Mouse (Mus musculus): Measurements from ENCODE around the gene Erc1. TPM values are rescaled to one million over a fixed set of nuclear protein-coding genes. Genes with fewer than 3 reads are reported as not detected.

Erc1 gene
- polyA plus RNA-seq, 1 experiment from 2014 or later: 20.0 TPM

- 81% methylated on average over 4 of the region's 4 CpGs for WGBS
- peaks cover 8% of the 10 kb centered on the region for H3K36me3 ChIP-seq (ENCODE audit: control insufficient read depth, insufficient read depth, low read length)
- H3K27ac ChIP-seq (replicated peaks in 1 of 2; ENCODE audit: control insufficient read depth in 1 of 2, insufficient read depth in 1 of 2, low read depth in 2 of 2, low read length in 2 of 2): no peak overlapping the region
- H3K9me3 ChIP-seq (ENCODE audit: control insufficient read depth, low read length): no peaks in the 10 kb centered on the region
- H3K27me3 ChIP-seq (ENCODE audit: control insufficient read depth, insufficient read depth, low read length): no peaks in the 10 kb centered on the region
- no peak overlapping the region for H3K9ac ChIP-seq (ENCODE audit: low read length)
- H3K4me1 ChIP-seq (ENCODE audit: control insufficient read depth in 2 of 2, insufficient read depth in 2 of 2, low read length in 2 of 2): peaks cover 2 to 6% of the 10 kb centered on the region in 2 experiments; a peak in 2 of 4 replicates
- H3K4me2 ChIP-seq (ENCODE audit: low read length): no peak overlapping the region
- no peak overlapping the region for H3K4me3 ChIP-seq (ENCODE audit: control insufficient read depth in 1 of 2, insufficient read depth in 1 of 2, low read depth in 1 of 2, low read length in 2 of 2)
- no peak for ATAC-seq (ENCODE audit: insufficient number of reproducible peaks, insufficient read depth, low FRiP score, low read depth)
Measured at GRCm38 (mm10) chr6:119595440-119595839, 252.5 kb downstream of the Erc1 start.

GRCm38 (mm10) chr6:119590872-119591271 is 257.1 kb downstream of the Erc1 start:
- H3K4me3 ChIP-seq (ENCODE audit: control insufficient read depth in 1 of 2, insufficient read depth in 1 of 2, low read depth in 1 of 2, low read length in 2 of 2): no peak overlapping the region
- no peak overlapping the region for H3K9ac ChIP-seq (ENCODE audit: low read length)
- H3K36me3 ChIP-seq (ENCODE audit: control insufficient read depth, insufficient read depth, low read length): peaks cover 8% of the 10 kb centered on the region
- H3K27me3 ChIP-seq (ENCODE audit: control insufficient read depth, insufficient read depth, low read length): no peaks in the 10 kb centered on the region
- no peaks in the 10 kb centered on the region for H3K9me3 ChIP-seq (ENCODE audit: control insufficient read depth, low read length)
- WGBS: 92% methylated on average over 2 of the region's 2 CpGs
- H3K27ac ChIP-seq (replicated peaks in 1 of 2; ENCODE audit: control insufficient read depth in 1 of 2, insufficient read depth in 1 of 2, low read depth in 2 of 2, low read length in 2 of 2): no peak overlapping the region
- no peak overlapping the region for H3K4me2 ChIP-seq (ENCODE audit: low read length)
- H3K4me1 ChIP-seq (ENCODE audit: control insufficient read depth in 2 of 2, insufficient read depth in 2 of 2, low read length in 2 of 2): peaks cover 15 to 27% of the 10 kb centered on the region in 2 experiments
- no peak for ATAC-seq (ENCODE audit: insufficient number of reproducible peaks, insufficient read depth, low FRiP score, low read depth)

GRCm38 (mm10) chr6:119587897-119588296 is 260.1 kb downstream of the Erc1 start:
- Histone ChIP-seq H3K4me2 (ENCODE audit: low read length) (no peak overlapping the region), H3K9ac (ENCODE audit: low read length) (no peak overlapping the region), H3K27me3 (ENCODE audit: control insufficient read depth, insufficient read depth, low read length) (no peaks in the 10 kb centered on the region), H3K4me3 (ENCODE audit: control insufficient read depth in 1 of 2, insufficient read depth in 1 of 2, low read depth in 1 of 2, low read length in 2 of 2) (no peak overlapping the region), H3K36me3 (ENCODE audit: control insufficient read depth, insufficient read depth, low read length) (peaks cover under 1% of the 10 kb centered on the region), H3K9me3 (ENCODE audit: control insufficient read depth, low read length) (no peaks in the 10 kb centered on the region), H3K4me1 (ENCODE audit: control insufficient read depth in 2 of 2, insufficient read depth in 2 of 2, low read length in 2 of 2) (peaks cover 26 to 50% of the 10 kb centered on the region in 2 experiments), H3K27ac (replicated peaks in 1 of 2; ENCODE audit: control insufficient read depth in 1 of 2, insufficient read depth in 1 of 2, low read depth in 2 of 2, low read length in 2 of 2) (no peak overlapping the region)
- ATAC-seq (ENCODE audit: insufficient number of reproducible peaks, insufficient read depth, low FRiP score, low read depth): no peak
- 85% methylated on average over 2 of the region's 2 CpGs for WGBS

DNA sequence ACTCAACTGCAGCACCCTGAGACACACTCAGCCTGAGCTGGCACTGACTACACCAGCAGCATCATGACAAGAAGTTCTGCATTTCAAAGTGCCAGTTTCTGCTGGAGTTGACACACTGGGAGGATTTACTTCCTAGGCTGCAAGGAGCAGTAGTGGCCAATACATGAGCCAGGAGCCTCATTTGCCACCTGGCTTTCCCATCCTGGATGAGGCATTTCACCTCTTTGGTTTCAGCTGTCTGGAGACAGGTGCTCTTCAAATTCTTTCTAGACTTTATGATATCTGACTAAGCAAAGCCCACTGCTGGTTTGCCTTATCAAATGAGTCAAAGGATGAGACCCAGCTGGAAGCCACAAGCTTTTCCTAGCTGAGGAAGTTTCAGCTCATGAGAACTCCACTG is 260.5 kb downstream of the Erc1 start:
- Histone ChIP-seq H3K36me3 (ENCODE audit: control insufficient read depth, insufficient read depth, low read length) (no peaks in the 10 kb centered on the region; the same call in 1 of the 2 replicates), H3K27me3 (ENCODE audit: control insufficient read depth, insufficient read depth, low read length) (no peaks in the 10 kb centered on the region), H3K4me3 (ENCODE audit: control insufficient read depth in 1 of 2, insufficient read depth in 1 of 2, low read depth in 1 of 2, low read length in 2 of 2) (no peak overlapping the region), H3K9me3 (ENCODE audit: control insufficient read depth, low read length) (no peaks in the 10 kb centered on the region), H3K4me2 (ENCODE audit: low read length) (no peak overlapping the region), H3K4me1 (ENCODE audit: control insufficient read depth in 2 of 2, insufficient read depth in 2 of 2, low read length in 2 of 2) (peaks cover 26 to 50% of the 10 kb centered on the region in 2 experiments), H3K9ac (ENCODE audit: low read length) (no peak overlapping the region), H3K27ac (replicated peaks in 1 of 2; ENCODE audit: control insufficient read depth in 1 of 2, insufficient read depth in 1 of 2, low read depth in 2 of 2, low read length in 2 of 2) (no peak overlapping the region)
- ATAC-seq (ENCODE audit: insufficient number of reproducible peaks, insufficient read depth, low FRiP score, low read depth): no peak

DNA sequence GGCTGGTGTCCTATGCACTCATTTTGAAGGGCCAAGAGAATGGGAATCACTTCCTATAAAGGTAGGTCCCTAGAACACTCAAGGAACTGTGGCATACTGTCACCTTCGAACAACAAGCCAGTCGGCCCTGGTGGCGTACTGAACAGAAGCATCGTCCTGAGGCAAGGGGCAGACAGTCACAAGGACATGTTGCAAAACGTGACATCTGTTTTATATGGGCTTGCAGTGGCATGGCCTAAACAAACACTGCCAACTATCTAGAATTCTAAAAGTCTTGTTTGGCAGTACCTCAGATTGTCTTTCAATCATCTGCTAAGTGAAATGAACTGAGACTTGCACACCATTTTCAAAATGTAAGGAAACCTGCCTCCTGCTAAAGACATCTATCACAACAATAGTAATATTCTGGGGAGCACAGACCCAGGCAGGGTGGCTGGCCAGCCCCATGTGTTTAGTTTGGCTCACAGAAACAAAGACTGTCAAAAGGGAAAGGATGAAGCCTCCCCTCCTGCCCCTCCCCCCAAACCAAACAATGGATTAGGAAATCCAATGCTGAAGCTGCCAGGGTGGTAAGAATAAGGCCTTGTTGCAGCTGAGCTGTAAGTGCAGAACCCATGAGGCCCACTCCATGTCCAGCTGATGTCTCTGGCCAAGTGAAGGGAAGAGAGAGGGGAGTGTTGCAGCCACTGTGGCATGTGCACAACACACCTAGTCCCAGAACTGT is 262.2 kb downstream of the Erc1 start:
- Histone ChIP-seq H3K27ac (replicated peaks in 1 of 2; ENCODE audit: control insufficient read depth in 1 of 2, insufficient read depth in 1 of 2, low read depth in 2 of 2, low read length in 2 of 2) (peak overlapping the region; percentile 33 to 61), H3K4me3 (ENCODE audit: control insufficient read depth in 1 of 2, insufficient read depth in 1 of 2, low read depth in 1 of 2, low read length in 2 of 2) (no peak overlapping the region), H3K4me2 (ENCODE audit: low read length) (no peak overlapping the region), H3K27me3 (ENCODE audit: control insufficient read depth, insufficient read depth, low read length) (no peaks in the 10 kb centered on the region), H3K9ac (ENCODE audit: low read length) (peak overlapping the region; percentile 4; the same call in 1 of the 2 replicates), H3K36me3 (ENCODE audit: control insufficient read depth, insufficient read depth, low read length) (no peaks in the 10 kb centered on the region; the same call in 1 of the 2 replicates), H3K4me1 (ENCODE audit: control insufficient read depth in 2 of 2, insufficient read depth in 2 of 2, low read length in 2 of 2) (peaks cover 25 to 49% of the 10 kb centered on the region in 2 experiments), H3K9me3 (ENCODE audit: control insufficient read depth, low read length) (no peaks in the 10 kb centered on the region)
- ATAC-seq (ENCODE audit: insufficient number of reproducible peaks, insufficient read depth, low FRiP score, low read depth): no peak; the same call in 1 of the 2 replicates
- 65% methylated on average over 5 of the region's 5 CpGs for WGBS

DNA sequence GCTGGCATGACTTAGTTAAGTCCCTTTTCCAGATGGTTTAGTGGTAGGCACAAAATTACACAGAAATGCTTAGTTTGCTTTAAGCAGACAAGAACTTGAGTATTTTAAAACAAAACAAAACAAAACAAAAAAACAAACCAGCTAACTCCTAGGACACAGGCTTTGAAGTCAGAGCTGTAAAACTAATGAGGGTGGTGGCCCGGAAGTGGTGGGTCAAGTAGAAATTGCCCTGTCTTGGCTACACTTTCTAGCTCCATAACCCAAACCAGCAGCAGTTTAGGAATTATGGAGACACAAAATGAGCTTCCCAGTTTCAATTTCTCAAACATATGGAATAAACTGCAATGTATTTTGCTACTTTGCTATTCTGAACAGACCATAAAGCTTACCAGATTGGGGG is 263.9 kb downstream of the Erc1 start:
- Histone ChIP-seq H3K27ac (replicated peaks in 1 of 2; ENCODE audit: control insufficient read depth in 1 of 2, insufficient read depth in 1 of 2, low read depth in 2 of 2, low read length in 2 of 2) (no peak overlapping the region), H3K36me3 (ENCODE audit: control insufficient read depth, insufficient read depth, low read length) (no peaks in the 10 kb centered on the region), H3K27me3 (ENCODE audit: control insufficient read depth, insufficient read depth, low read length) (no peaks in the 10 kb centered on the region), H3K4me3 (ENCODE audit: control insufficient read depth in 1 of 2, insufficient read depth in 1 of 2, low read depth in 1 of 2, low read length in 2 of 2) (no peak overlapping the region), H3K4me2 (ENCODE audit: low read length) (no peak overlapping the region), H3K4me1 (ENCODE audit: control insufficient read depth in 2 of 2, insufficient read depth in 2 of 2, low read length in 2 of 2) (peaks cover 20 to 31% of the 10 kb centered on the region in 2 experiments), H3K9me3 (ENCODE audit: control insufficient read depth, low read length) (no peaks in the 10 kb centered on the region), H3K9ac (ENCODE audit: low read length) (no peak overlapping the region)
- WGBS: 72% methylated on average over 1 of the region's 1 CpGs
- no peak for ATAC-seq (ENCODE audit: insufficient number of reproducible peaks, insufficient read depth, low FRiP score, low read depth)

GRCm38 (mm10) chr6:119583165-119583564 is 264.8 kb downstream of the Erc1 start:
- Histone ChIP-seq H3K4me1 (ENCODE audit: control insufficient read depth in 2 of 2, insufficient read depth in 2 of 2, low read length in 2 of 2) (peaks cover 20 to 28% of the 10 kb centered on the region in 2 experiments), H3K27ac (replicated peaks in 1 of 2; ENCODE audit: control insufficient read depth in 1 of 2, insufficient read depth in 1 of 2, low read depth in 2 of 2, low read length in 2 of 2) (no peak overlapping the region), H3K36me3 (ENCODE audit: control insufficient read depth, insufficient read depth, low read length) (no peaks in the 10 kb centered on the region), H3K4me2 (ENCODE audit: low read length) (no peak overlapping the region), H3K4me3 (ENCODE audit: control insufficient read depth in 1 of 2, insufficient read depth in 1 of 2, low read depth in 1 of 2, low read length in 2 of 2) (no peak overlapping the region), H3K27me3 (ENCODE audit: control insufficient read depth, insufficient read depth, low read length) (no peaks in the 10 kb centered on the region), H3K9me3 (ENCODE audit: control insufficient read depth, low read length) (no peaks in the 10 kb centered on the region), H3K9ac (ENCODE audit: low read length) (no peak overlapping the region)
- 81% methylated on average over 5 of the region's 5 CpGs for WGBS
- no peak for ATAC-seq (ENCODE audit: insufficient number of reproducible peaks, insufficient read depth, low FRiP score, low read depth)

GRCm38 (mm10) chr6:119576706-119577105 is 271.3 kb downstream of the Erc1 start:
- H3K4me3 ChIP-seq (ENCODE audit: control insufficient read depth in 1 of 2, insufficient read depth in 1 of 2, low read depth in 1 of 2, low read length in 2 of 2): no peak overlapping the region
- no peak overlapping the region for H3K9ac ChIP-seq (ENCODE audit: low read length)
- H3K9me3 ChIP-seq (ENCODE audit: control insufficient read depth, low read length): 0 out of 2 replicates have a peak, but pooled peaks cover 4% of the 10 kb centered on the region
- 97% methylated on average over 4 of the region's 4 CpGs for WGBS
- no peak for ATAC-seq (ENCODE audit: insufficient number of reproducible peaks, insufficient read depth, low FRiP score, low read depth)
- H3K27ac ChIP-seq (replicated peaks in 1 of 2; ENCODE audit: control insufficient read depth in 1 of 2, insufficient read depth in 1 of 2, low read depth in 2 of 2, low read length in 2 of 2): no peak overlapping the region
- H3K36me3 ChIP-seq (ENCODE audit: control insufficient read depth, insufficient read depth, low read length): peaks cover 39% of the 10 kb centered on the region
- H3K4me2 ChIP-seq (ENCODE audit: low read length): no peak overlapping the region
- H3K4me1 ChIP-seq (ENCODE audit: control insufficient read depth in 2 of 2, insufficient read depth in 2 of 2, low read length in 2 of 2): peaks cover 13 to 14% of the 10 kb centered on the region in 2 experiments
- H3K27me3 ChIP-seq (ENCODE audit: control insufficient read depth, insufficient read depth, low read length): no peaks in the 10 kb centered on the region
